Mouse (Mus musculus) right cerebral cortex, postnatal 25 days (tissue): ENCODE results near the gene Zfp697.
"Not testable (repeated sequence)": the region's sequence is repeated elsewhere in the genome, so short reads cannot be mapped to it uniquely, and the experiment has no call there.

ENCODE experiments used
- DNase-seq: peaks from one replicate; pipeline ENCODE4 v3.0.0; 2022

Zfp697 gene

DNA sequence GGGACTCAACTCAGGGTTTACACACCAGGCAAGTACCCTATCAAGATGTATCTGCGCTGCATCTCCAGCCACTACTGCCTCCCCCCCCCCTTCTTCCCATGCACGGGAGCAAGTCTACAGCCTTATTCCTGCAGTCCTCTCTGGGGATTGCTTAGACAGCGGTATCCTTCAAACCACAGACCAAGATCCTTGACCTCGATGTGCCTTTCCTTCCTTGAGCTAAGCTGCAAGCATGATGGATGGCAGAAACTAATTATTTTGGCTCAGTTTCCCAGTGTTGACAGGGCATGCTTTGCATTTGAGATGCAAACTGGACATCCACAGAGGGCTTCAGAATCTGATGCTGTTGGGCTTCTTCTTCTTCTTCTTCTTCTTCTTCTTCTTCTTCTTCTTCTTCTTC, 40.7 kb downstream of the Zfp697 start:
- DNase-seq = no peak

DNA sequence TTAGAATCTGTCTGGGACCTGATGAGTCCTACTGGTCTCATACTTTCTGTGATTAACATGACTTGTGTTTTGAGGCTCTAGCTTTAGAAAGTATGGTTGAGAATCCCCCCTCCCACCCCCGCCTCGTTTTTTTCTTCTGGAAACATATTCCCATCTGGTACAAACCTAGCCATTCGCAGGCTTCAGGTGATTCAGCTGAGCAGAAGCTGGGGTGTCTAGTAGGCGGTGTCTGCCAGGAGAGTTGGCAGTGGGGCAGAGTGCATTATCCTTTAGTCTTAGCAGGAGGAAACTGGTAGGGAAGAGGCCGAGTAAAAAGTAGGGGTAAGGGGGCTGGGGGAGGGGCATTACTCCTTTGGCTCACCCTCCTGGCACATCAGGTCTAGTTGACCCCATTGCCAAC, 44.5 kb downstream of the Zfp697 start:
- no peak for DNase-seq

DNA sequence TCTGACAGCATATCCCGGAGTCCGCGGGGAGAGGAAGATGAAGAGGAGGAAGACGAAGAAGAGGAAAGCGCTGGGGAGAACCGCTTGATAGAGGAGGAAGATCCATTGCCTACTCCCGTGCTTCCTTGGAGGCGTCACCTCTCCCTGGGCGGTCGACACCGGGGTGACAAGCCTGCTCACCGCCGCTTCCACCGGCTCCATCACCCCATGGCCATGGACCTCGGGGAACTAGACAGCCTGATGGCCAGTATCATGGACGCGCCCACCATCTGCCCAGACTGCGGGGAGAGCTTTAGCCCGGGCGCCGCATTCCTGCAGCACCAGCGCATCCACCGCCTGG, 45.0 kb downstream of the Zfp697 start:
- DNase-seq = no peak

DNA sequence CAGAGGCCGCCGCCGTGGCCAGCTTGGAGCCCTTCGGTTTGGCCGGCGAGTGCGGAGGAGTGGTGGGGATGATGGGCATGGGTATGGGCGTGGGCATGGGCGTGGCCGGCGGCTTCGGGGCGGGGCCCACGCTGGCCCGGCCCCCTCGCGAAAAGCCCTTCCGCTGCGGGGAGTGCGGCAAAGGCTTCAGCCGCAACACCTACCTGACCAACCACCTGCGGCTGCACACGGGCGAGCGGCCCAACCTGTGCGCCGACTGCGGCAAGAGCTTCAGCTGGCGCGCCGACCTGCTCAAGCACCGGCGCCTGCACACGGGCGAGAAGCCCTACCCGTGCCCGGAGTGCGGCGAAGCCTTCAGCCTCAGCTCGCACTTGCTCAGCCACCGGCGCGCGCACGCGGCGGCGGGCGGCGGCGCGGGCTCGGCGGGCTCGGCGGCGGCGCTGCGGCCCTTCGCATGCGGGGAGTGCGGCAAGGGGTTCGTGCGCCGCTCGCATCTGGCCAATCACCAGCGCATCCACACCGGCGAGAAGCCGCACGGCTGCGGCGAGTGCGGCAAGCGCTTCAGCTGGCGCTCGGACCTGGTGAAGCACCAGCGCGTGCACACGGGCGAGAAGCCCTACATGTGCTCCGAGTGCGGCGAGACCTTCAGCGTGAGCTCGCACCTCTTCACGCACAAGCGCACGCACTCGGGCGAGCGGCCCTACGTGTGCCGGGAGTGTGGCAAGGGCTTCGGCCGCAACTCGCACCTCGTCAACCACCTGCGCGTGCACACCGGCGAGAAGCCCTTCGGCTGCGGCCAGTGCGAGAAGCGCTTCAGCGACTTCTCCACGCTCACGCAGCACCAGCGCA, 45.6 kb downstream of the Zfp697 start:
- peak; percentile 88 for DNase-seq

DNA sequence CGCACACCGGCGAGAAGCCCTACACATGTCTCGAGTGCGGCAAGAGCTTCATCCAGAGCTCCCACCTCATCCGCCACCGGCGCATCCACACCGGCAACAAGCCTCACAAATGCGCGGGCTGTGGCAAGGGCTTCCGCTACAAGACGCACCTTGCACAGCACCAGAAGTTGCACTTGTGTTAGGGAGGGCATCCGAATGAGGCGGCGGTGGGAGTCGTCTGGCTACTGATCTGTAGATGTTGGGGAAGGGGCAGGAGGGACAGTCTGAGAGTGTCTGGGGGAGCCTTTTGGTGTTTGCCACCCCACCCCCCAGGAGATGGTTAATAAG, 46.2 kb downstream of the Zfp697 start:
- DNase-seq = no peak

DNA sequence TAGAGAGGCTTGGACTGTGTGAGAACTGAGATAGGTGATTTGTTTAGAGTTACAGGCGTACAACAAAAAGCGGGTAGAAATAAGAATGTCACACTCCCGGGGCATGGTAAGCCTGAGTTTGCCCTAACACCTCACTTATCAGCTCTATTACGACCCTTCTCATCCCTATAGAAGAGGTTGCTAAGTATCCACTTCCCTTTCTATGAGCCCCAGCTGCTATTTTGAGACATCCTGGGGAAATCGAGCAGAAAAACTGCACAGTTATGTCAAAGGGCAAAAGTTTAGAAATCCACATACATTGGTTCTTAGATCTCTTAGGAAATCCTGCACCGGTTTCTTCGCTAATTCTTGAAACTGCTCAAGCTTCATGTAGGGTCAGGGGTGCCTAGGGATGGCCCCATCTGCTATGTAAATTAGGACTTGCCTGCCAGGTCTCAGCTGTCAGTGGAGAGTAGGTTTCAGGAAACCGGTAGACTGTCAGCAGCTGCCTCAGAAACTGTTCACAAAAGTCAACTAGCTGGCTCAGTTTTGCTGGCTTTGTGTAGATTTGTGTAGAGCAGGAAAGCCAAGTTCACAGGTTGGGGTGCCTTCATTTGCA, 46.8 kb downstream of the Zfp697 start:
- no peak for DNase-seq

DNA sequence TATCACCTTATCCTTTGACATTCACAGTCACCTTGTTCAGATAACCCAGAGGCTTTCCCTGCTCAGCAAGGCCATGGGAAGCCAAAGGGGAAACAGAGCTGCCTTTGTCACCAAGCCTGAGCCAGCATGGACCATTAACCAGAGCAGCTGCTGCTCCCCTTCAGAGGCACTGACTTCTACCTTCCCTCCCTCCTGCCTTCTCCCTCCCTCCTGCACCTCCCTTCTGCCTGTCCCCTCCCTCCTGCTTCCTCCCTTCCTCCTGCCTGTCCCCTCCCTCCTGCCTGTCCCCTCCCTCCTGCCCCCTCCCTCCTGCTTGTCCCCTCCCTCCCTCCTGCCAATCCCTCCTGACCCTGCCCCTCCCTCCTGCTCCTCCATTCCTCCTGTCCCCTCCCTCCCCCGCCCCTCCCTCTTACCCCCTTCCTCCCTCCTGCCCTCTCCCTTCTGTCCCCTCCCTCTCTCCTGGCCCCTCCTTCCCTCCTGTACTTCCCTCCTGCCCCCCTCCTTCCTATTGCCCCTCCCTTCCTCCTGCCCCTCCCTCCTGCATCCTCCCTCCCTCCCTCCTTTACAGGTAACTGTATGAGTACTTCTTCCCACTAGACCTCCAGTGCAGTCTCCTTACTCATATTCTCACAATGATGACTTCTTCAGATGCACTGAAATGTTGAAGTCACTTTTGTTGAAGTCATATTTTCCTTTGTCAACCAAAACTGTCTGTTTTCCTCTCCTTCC, 52.0 kb downstream of the Zfp697 start:
- DNase-seq = no peak

DNA sequence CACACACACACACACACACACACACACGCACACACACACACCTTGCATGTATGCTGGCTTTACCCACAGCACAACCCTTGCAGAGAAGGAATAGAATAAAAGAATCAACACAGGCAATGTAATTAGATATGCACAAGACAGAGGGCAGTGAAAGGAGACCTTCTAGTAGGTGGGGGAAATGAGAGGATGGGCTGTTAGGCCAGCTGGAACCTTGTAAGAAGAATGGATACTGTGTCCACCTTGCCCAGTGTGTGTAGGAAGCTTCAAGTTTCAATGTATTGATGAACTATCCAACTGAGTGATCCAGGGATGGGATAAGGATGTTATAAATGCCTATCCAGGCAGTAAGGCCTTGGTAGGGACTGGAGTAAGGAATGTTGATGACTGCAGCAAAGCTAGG, 52.8 kb downstream of the Zfp697 start:
- DNase-seq = no peak

DNA sequence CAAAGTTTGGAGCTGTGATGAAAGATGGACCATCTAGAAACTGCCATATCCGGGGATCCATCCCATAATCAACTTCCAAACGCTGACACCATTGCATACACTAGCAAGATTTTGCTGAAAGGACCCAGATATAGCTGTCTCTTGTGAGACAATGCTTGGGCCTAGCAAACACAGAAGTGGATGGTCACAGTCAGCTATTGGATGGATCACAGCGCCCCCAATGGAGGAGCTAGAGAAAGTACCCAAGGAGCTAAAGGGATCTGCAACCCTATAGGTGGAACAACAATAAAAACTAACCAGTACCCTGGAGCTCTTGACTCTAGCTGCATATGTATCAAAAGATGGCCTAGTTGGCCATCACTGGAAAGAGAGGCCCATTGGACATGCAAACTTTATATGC, 60.0 kb downstream of the Zfp697 start:
- DNase-seq = not testable (repeated sequence)

DNA sequence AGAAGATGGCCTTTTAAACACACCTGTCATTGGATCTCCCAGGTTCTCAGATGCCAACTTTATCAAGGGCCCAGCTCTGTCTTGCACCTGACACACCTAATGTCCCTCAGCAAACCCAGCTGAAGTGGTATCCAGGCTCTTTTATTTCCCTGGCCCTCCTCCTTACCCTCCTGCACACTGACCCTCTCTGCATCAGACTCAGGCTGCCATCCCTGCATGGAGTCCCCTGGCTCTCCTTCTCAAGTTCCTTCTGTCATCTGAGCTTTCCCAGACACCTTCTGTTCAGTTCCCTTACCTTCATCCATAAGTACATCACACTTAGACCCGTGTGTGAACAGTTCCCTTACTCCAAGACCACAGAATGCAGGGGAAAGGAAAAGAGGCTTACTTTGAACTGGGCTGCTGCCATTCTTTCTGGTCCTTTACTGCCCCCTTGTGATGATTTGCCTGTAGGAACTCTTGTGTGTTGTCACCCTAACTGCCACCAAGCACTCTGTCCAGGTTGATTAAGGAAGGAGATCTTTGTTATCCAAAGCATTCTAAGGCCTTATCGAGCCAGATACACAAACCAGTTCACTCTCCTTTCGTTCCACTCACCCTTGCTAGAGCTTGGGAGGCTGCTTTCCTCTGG, 61.0 kb downstream of the Zfp697 start:
- not testable (repeated sequence) for DNase-seq

DNA sequence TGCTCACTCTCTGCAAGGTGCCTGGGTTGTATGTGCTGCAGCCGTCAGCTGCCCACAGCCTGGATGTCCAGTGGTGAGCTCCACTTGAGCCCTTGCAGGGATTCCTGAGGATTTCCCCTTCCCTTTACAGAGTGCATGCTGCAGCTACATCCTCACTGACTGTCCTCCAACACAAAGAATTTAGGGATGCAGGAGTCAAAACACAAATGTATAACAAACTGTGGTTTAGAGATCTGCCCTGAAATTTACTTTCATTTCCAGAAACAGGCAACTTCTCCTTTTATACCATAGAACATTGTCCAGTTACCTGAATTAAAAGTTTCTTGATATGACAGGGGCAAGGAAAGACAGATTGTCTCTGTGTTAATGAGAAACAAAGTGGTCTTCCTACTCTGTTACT, 61.7 kb downstream of the Zfp697 start:
- DNase-seq = not testable (repeated sequence)

DNA sequence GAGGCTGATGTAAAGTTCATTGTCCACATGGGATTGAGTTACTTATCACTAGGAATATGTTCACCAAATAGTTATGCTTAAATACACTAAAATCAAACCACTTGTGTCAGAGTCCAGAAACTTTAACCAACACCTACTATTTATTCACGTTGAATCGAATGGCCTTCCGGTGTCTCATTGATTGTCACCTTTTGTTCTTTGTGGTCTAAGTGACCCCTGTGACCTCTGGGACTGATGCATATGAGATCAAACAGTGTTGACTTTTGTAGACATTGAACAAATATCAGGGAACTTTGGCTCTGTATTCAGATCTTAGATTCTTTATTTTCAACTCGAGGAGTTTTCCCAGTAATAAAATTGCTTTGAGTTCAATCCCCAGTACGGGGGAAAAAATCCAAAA, 71.5 kb downstream of the Zfp697 start:
- DNase-seq = not testable (repeated sequence)

DNA sequence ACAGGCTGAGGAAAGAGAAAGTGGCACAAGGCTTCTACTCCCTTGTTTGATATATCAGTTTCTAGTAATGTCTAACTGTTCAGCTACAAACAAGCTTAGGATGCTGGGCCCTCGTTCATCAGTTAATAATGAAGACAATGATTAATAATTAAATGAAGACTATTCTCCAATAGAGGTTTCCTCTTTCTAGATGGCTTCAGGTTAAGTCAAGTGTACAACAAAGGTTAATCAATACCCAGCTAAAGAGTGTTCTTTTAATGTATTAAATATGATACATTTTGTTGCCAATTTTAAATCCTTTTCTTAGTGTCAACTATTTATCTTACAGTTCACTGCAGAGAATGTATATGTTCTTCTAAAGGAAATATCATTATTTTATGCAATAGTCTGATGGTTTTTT, 74.8 kb downstream of the Zfp697 start, which contains the start of gene Gm4450:
Gm4450 (minus strand) TSS at position 101 of the 400 bp plus-strand sequence.
- DNase-seq = not testable (repeated sequence)

DNA sequence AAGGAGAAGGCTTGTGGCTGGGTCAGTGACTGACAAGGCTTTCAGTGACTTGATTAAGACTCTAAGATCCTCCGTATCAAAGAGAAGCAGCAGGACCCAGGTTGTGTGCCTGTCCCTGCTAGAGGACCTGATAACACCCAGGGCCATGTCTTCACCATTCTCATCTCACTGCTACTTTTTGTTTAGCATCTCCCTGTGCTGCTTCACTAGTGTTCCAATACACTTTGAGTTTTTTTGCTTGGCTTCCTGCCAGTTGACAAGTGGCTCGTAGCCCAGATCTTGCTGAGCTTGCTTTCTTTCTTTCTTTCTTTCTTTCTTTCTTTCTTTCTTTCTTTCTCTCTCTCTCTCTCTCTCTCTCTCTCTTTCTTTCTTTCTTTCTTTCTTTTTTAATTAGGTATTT, 87.1 kb downstream of the Zfp697 start:
- DNase-seq = not testable (repeated sequence)

DNA sequence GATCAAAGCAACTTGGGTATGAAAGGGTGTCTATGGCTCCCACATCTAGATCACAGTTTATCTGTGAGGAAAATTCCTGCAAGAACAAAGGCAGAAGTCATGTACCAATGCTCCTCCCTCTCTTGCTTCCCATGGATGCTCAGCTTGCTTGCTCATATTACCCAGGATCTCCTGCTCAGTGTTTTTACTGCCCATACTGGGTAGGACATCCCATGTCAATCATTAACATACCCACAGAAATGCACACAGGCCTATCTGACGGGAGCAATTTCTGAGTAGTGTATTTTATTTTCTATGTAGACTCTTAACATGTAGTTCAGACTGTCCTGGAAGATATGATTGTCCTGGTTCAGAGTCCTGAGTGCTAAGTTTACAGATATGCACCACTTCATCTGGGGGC, 88.8 kb downstream of the Zfp697 start:
- not testable (repeated sequence) for DNase-seq

DNA sequence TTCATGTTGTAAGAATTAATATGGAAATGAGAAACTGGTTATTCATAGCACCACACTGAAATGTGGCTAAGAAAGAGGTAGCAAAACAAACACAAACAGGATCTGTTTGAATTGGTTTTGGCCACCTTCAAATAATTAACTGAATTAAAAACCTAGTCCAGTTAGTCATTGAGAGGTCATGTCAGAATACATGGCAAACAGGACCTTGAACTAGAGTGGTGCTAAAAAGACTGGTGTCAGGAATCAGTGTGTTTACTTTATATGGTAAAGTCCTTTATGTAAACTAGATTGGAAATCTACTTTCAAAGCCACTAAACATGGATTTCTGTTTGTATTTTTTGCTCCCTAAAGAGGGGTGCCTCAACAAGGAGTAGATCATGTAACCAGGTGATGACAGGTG, 89.2 kb downstream of the Zfp697 start:
- DNase-seq = not testable (repeated sequence)

DNA sequence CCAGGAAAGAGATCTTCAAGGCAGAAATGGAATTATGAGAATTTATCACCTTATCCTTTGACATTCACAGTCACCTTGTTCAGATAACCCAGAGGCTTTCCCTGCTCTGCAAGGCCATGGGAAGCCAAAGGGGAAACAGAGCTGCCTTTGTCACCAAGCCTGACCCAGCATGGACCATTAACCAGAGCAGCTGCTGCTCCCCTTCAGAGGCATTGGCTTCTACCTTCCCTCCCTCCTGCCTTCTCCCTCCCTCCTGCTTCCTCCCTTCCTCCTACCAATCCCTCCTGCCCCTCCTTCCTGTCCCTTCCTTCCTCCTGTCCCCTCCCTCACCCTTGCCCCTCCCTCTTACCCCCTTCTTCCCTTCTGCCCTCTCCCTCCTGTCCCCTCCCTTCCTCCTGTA, 111.9 kb downstream of the Zfp697 start:
- DNase-seq = not testable (repeated sequence)

DNA sequence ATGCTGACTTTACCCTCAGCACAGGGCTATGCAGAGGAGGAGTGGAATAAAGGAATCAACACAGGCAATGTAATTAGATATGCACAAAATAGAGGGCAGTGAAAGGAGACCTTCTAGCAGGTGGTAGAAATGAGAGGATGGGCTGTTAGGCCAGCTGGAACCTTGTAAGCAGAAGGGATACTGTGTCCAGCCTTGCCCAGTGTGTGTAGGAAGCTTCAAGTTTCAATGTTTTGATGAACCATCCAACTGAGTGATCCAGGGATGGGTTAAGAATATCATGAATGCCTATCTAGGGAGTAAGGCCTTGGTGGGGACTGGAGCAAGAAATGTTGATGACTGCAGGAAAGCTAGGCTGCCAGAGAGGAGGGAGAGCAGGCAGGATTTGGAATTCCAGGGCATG, 112.8 kb downstream of the Zfp697 start:
- DNase-seq = not testable (repeated sequence)

DNA sequence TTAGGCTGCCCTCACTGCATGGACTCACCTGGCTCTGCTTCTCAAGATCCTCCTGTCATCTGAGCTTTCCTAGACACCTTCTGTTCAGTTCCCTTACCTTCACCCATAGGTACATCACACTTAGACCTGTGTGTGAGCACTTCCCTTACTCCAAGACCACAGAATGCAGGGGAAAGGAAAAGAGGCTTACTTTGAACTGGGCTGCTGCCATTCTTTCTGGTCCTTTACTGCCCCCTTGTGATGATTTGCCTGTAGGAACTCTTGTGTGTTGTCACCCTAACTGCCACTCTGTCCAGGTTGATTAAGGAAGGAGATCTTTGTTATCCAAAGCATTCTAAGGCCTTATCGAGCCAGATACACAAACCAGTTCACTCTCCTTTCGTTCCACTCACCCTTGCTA, 114.5 kb downstream of the Zfp697 start:
- DNase-seq = not testable (repeated sequence)

DNA sequence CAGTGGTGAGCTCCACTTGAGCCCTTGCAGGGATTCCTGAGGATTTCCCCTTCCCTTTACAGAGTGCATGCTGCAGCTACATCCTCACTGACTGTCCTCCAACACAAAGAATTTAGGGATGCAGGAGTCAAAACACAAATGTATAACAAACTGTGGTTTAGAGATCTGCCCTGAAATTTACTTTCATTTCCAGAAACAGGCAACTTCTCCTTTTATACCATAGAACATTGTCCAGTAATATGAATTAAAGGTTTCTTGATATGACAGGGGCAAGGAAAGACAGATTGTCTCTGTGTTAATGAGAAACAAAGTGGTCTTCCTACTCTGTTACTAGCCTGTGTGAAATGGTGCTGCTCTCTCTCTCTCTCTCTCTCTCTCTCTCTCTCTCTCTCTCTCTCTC, 115.1 kb downstream of the Zfp697 start:
- DNase-seq = not testable (repeated sequence)

DNA sequence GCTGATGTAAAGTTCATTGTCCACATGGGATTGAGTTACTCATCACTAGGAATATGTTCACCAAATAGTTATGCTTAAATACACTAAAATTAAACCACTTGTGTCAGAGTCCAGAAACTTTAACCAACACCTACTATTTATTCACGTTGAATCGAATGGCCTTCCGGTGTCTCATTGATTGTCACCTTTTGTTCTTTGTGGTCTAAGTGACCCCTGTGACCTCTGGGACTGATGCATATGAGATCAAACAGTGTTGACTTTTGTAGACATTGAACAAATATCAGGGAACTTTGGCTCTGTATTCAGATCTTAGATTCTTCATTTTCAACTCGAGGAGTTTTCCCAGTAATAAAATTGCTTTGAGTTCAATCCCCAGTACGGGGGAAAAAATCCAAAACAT, 125.0 kb downstream of the Zfp697 start:
- not testable (repeated sequence) for DNase-seq

DNA sequence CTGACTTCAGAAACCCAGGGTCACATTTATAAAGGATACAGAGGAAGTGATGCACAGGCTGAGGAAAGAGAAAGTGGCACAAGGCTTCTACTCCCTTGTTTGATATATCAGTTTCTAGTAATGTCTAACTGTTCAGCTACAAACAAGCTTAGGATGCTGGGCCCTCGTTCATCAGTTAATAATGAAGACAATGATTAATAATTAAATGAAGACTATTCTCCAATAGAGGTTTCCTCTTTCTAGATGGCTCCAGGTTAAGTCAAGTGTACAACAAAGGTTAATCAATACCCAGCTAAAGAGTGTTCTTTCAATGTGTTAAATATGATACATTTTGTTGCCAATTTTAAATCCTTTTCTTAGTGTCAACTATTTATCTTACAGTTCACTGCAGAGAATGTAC, 128.2 kb downstream of the Zfp697 start, which contains the start of gene Hsd3b4:
Hsd3b4 (minus strand) TSS at position 101 of the 400 bp plus-strand sequence.
- DNase-seq = not testable (repeated sequence)

DNA sequence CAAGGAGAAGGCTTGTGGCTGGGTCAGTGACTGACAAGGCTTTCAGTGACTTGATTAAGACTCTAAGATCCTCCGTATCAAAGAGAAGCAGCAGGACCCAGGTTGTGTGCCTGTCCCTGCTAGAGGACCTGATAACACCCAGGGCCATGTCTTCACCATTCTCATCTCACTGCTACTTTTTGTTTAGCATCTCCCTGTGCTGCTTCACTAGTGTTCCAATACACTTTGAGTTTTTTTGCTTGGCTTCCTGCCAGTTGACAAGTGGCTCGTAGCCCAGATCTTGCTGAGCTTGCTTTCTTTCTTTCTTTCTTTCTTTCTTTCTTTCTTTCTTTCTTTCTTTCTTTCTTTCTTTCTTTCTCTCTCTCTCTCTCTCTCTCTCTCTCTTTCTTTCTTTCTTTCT, 140.5 kb downstream of the Zfp697 start:
- DNase-seq = not testable (repeated sequence)
